Mouse (Mus musculus): ENCODE data around the gene Syt12. TPM values are rescaled to one million over a fixed set of nuclear protein-coding genes. Genes with fewer than 3 reads are reported as not detected.
A peak's percentile ranks its signal among the peaks of the same experiment; 100 is the strongest.

Gene Syt12
- polyA plus RNA-seq (2016; fragmentation: Nextera tagmentation; extraction: Ambion mirVana), result 1.7 and 2.0 TPM in 2 replicates

GRCm38 (mm10) chr19:4477345-4478189 is at the start of gene Syt12:
Gene Syt12, minus strand, starts transcription at chr19:4477447.
- peak within 1 kb of the TSS; percentile 68 for H3K4me3 ChIP-seq
- H3K27ac ChIP-seq (replicated peaks), result peak within 1 kb of the TSS; percentile 53
- H3K4me1 ChIP-seq, result peaks cover 13% of the 10 kb centered on the region
- H3K27me3 ChIP-seq (ENCODE audit: low read depth, poor library complexity, severe bottlenecking), result peaks cover 55% of the 10 kb centered on the region
- H3K36me3 ChIP-seq, result no peaks in the 10 kb centered on the region
- no peak for DNase-seq (ENCODE audit: low spot score)
- WGBS, result 36% methylated on average over 20 of the region's 21 CpGs
- no peaks in the 10 kb centered on the region for H3K9me3 ChIP-seq (replicated peaks)

- H3K9me3 ChIP-seq (replicated peaks), result no peaks in the 10 kb centered on the region
These were observed 44.3 kb upstream of the Syt12 start for GRCm38 (mm10) chr19:4521426-4522050.

GRCm38 (mm10) chr19:4517483-4517882 is 40.2 kb upstream of the Syt12 start:
- no peaks in the 10 kb centered on the region for H3K36me3 ChIP-seq
- no peak for DNase-seq (ENCODE audit: low spot score)
- no peaks in the 10 kb centered on the region for H3K27me3 ChIP-seq (ENCODE audit: low read depth, poor library complexity, severe bottlenecking)
- 0 out of 2 replicates have a peak, but pooled peaks cover 5% of the 10 kb centered on the region for H3K4me1 ChIP-seq
- WGBS, result 91% methylated on average over 1 of the region's 1 CpGs
- H3K9me3 ChIP-seq (replicated peaks), result no peaks in the 10 kb centered on the region
- H3K27ac ChIP-seq (replicated peaks), result no peak overlapping the region
- no peak overlapping the region for H3K4me3 ChIP-seq

More at GRCm38 (mm10) chr19:4521426-4522050, 44.3 kb upstream of the Syt12 start:
- Histone ChIP-seq H3K27ac (replicated peaks) (no peak overlapping the region), H3K27me3 (ENCODE audit: low read depth, poor library complexity, severe bottlenecking) (no peaks in the 10 kb centered on the region), H3K4me1 (no peaks in the 10 kb centered on the region), H3K4me3 (no peak overlapping the region), H3K36me3 (no peaks in the 10 kb centered on the region)
- DNase-seq (ENCODE audit: low spot score), result no peak
- 89% methylated on average over 3 of the region's 3 CpGs for WGBS

- Histone ChIP-seq H3K27ac (replicated peaks) (no peak overlapping the region), H3K4me1 (0 out of 2 replicates have a peak, but pooled peaks cover 5% of the 10 kb centered on the region), H3K27me3 (ENCODE audit: low read depth, poor library complexity, severe bottlenecking) (peaks cover 9% of the 10 kb centered on the region; the same call in 1 of the 2 replicates), H3K9me3 (replicated peaks) (no peaks in the 10 kb centered on the region), H3K4me3 (no peak overlapping the region), H3K36me3 (no peaks in the 10 kb centered on the region)
- DNase-seq (ENCODE audit: low spot score), result no peak
- 71% methylated on average over 2 of the region's 2 CpGs for WGBS
These were observed 39.0 kb upstream of the Syt12 start for GRCm38 (mm10) chr19:4516288-4516687.

- no peaks in the 10 kb centered on the region for H3K36me3 ChIP-seq
- H3K9me3 ChIP-seq (replicated peaks), result no peaks in the 10 kb centered on the region
- peak; percentile 26 for DNase-seq (ENCODE audit: low spot score)
These were observed 38.5 kb upstream of the Syt12 start for GRCm38 (mm10) chr19:4515746-4516145.

DNA sequence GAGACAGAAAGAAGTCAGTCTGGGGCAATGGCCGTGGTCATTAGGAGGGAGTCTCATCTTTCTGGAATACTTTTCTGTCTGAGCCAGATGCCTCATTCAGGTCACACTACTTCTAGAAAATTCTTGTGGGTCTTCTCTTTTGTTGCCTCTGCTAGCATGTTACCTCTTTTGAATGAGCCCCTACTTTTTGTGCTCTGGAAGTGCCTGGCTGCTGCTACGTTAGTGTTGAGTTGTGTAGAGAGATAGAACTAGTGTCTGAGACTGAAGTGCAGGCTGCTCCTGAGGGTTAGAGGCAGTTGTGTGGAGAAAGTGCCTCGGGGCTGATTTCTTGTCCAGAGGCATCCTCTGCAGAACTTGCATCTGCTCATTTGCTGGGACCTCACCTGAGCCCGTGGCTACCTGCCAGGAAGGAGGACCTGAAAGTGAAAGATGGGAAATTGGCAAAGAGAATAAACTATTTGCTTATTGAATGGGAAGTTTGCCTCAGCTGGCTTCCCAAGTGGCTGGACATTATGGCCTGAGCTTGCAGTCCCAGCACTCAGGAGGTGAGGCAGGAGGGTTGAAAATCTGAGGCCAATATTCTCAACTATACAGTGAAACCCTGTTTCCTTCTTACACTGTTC is 36.1 kb upstream of the Syt12 start:
- Histone ChIP-seq H3K4me3 (no peak overlapping the region), H3K4me1 (peaks cover 21% of the 10 kb centered on the region), H3K9me3 (replicated peaks) (no peaks in the 10 kb centered on the region), H3K27me3 (ENCODE audit: low read depth, poor library complexity, severe bottlenecking) (peaks cover 12% of the 10 kb centered on the region; the same call in 1 of the 2 replicates), H3K27ac (replicated peaks) (no peak overlapping the region), H3K36me3 (no peaks in the 10 kb centered on the region)
- DNase-seq (ENCODE audit: low spot score), result no peak
- 76% methylated on average over 4 of the region's 4 CpGs for WGBS

More at GRCm38 (mm10) chr19:4515746-4516145, 38.5 kb upstream of the Syt12 start:
- peaks cover 10% of the 10 kb centered on the region for H3K4me1 ChIP-seq
- 58% methylated on average over 2 of the region's 2 CpGs for WGBS
- no peak overlapping the region for H3K4me3 ChIP-seq
- H3K27me3 ChIP-seq (ENCODE audit: low read depth, poor library complexity, severe bottlenecking), result peaks cover 12% of the 10 kb centered on the region; the same call in 1 of the 2 replicates
- H3K27ac ChIP-seq (replicated peaks), result no peak overlapping the region

GRCm38 (mm10) chr19:4511116-4511841 is 34.0 kb upstream of the Syt12 start:
- Histone ChIP-seq H3K9me3 (replicated peaks) (no peaks in the 10 kb centered on the region), H3K36me3 (no peaks in the 10 kb centered on the region), H3K27me3 (ENCODE audit: low read depth, poor library complexity, severe bottlenecking) (peaks cover 12% of the 10 kb centered on the region; the same call in 1 of the 2 replicates), H3K4me1 (peaks cover 21% of the 10 kb centered on the region), H3K27ac (replicated peaks) (no peak overlapping the region), H3K4me3 (peak overlapping the region; percentile 84)
- whole genome bisulfite sequencing, result 8% methylated on average over 13 of the region's 13 CpGs
- no peak for DNase-seq (ENCODE audit: low spot score)

GRCm38 (mm10) chr19:4509986-4510963 is 33.0 kb upstream of the Syt12 start, which contains the start of gene Pcx:
Gene Pcx, plus strand, starts transcription at chr19:4510472.
- Histone ChIP-seq H3K27ac (replicated peaks) (peak within 1 kb of the TSS; percentile 71), H3K4me1 (peaks cover 16% of the 10 kb centered on the region), H3K9me3 (replicated peaks) (no peaks in the 10 kb centered on the region), H3K4me3 (peak within 1 kb of the TSS; percentile 84), H3K27me3 (ENCODE audit: low read depth, poor library complexity, severe bottlenecking) (peaks cover 12% of the 10 kb centered on the region; the same call in 1 of the 2 replicates), H3K36me3 (no peaks in the 10 kb centered on the region)
- DNase-seq (ENCODE audit: low spot score), result peak; percentile 100
- WGBS, result under 1% methylated on average over 82 of the region's 82 CpGs

DNA sequence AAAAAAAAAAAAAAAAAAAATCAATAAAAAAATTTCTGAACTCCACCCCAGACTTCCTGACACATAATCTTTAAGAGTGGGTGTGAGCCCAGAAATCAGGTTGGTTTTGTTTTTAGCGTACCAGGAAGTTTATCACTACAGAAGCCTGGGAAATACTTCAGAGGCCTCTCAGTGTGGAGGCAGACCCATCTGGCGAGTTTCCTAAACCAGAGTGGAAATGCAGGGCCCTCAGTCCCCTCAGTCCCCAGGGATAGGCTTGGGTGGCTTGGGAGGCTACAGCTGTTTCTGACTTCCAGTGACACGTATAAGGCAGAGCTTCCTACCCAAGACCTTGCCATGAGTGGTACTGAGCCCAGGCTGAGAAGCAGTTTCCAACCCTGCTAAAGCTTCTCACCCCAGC is 30.5 kb upstream of the Syt12 start:
- H3K4me1 ChIP-seq, result peaks cover 16% of the 10 kb centered on the region
- H3K27me3 ChIP-seq (ENCODE audit: low read depth, poor library complexity, severe bottlenecking), result peaks cover 12% of the 10 kb centered on the region; the same call in 1 of the 2 replicates
- WGBS, result 77% methylated on average over 3 of the region's 3 CpGs
- no peak for DNase-seq (ENCODE audit: low spot score)
- no peak overlapping the region for H3K4me3 ChIP-seq
- 0 out of 2 replicates have a peak, but pooled peaks cover 4% of the 10 kb centered on the region for H3K9me3 ChIP-seq (replicated peaks)
- H3K36me3 ChIP-seq, result no peaks in the 10 kb centered on the region
- no peak overlapping the region for H3K27ac ChIP-seq (replicated peaks)

DNA sequence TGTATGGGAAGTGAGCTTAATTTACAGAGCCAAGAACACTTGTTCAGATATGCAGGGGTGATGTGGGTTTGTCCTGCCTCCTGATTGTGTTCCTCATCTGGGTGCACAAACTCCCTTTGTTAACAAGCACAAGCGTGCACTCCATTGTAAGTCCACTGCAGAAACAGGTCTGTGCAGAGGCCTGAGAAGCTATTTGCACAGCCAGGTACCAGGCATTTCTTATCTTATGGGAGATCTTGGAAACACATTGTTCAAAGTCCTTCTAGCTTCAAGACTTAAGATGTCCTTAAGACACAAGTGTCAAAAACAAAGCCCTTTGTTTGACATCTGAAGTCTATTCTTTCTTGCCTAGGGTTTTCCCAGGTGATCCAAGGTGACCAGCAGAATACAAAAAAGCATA is 27.6 kb upstream of the Syt12 start:
- DNase-seq (ENCODE audit: low spot score), result no peak
- Histone ChIP-seq H3K27ac (replicated peaks) (no peak overlapping the region), H3K27me3 (ENCODE audit: low read depth, poor library complexity, severe bottlenecking) (no peaks in the 10 kb centered on the region), H3K4me3 (no peak overlapping the region), H3K9me3 (replicated peaks) (0 out of 2 replicates have a peak, but pooled peaks cover 4% of the 10 kb centered on the region), H3K4me1 (peaks cover 11% of the 10 kb centered on the region), H3K36me3 (no peaks in the 10 kb centered on the region)
- 93% methylated on average over 1 of the region's 1 CpGs for WGBS

DNA sequence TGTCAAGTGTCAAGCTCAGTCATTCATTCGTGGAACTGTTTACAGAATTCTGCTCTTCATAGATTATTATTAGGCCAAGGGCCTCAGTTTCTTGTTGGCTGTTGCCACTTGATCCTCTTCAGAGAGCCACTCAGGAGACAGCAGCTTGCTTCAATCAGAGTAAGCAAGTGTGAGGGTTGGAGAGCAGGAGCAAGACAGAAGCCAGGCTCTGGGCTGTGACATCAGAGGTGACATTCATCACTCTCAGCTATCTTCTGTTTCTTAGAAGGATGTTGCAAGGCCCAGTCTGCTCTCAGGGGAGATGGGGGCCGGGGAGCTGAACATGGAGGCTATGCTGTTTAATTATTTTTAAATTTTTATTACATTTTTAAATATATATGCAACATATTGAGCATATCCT is 25.5 kb upstream of the Syt12 start:
- Histone ChIP-seq H3K4me3 (no peak overlapping the region), H3K36me3 (no peaks in the 10 kb centered on the region), H3K9me3 (replicated peaks) (0 out of 2 replicates have a peak, but pooled peaks cover 4% of the 10 kb centered on the region), H3K27me3 (ENCODE audit: low read depth, poor library complexity, severe bottlenecking) (no peaks in the 10 kb centered on the region), H3K4me1 (peaks cover 12% of the 10 kb centered on the region), H3K27ac (replicated peaks) (no peak overlapping the region)
- no peak for DNase-seq (ENCODE audit: low spot score)
- 82% methylated on average over 2 of the region's 2 CpGs for WGBS
